Mouse (Mus musculus) induced T-regulatory cell, adult 2 months (primary cell): ENCODE measurements at regions not wholly inside any gene's neighbourhood (a gene's known extent, or its start where the extent isn't known, plus 50 kb on each side); places are given as distances from the start of the nearest gene placed in this dataset.

Experiments used
- DNase-seq: peaks from one replicate; pipeline ENCODE4 v3.0.0-alpha.2; 2012; ENCODE audit warnings: low read depth

DNA sequence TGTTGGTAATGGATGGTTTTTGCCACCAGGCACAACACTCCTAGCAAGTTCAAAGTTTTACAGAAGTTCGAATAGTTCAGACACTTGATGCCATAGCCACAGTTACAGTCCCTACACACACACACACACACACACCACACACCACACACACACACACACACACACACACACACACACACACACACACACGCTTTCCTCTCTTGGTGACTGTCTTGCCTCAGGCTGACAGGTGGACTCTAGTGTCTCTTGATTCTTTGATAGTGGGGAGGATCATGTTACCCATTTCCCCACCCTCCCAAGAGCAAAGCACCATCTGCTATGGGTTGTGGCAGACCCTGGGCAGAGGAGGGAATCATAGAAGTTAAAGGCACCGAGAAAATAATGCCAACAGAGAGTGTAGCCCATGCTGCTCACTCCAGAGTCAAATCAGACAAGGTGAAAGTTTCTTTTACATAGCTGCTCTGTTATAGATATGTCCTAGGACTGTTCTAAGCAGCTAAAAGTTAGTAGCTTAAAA is 75.9 kb downstream of the Klhl25 start:
- no peak for DNase-seq

DNA sequence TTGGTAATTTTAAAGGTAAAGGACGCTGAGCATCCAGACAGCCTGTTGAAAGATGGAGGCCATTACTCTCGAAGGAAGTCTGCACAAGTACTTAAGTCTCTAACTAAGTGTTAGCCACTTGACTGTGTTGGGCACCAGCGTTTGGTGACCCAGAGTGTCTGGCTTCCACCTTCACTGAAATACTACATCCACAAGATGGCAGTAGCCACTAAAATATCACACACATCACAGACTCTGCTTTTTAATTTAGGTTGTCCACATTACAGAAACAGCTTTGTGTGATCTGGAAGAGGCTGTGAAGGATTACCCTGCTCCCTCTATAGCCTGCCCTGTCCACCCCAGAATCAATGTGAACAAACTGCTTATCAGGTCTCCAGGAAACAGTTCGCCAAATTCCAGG is 79.4 kb downstream of the Klhl25 start:
- DNase-seq, result peak; percentile 64

DNA sequence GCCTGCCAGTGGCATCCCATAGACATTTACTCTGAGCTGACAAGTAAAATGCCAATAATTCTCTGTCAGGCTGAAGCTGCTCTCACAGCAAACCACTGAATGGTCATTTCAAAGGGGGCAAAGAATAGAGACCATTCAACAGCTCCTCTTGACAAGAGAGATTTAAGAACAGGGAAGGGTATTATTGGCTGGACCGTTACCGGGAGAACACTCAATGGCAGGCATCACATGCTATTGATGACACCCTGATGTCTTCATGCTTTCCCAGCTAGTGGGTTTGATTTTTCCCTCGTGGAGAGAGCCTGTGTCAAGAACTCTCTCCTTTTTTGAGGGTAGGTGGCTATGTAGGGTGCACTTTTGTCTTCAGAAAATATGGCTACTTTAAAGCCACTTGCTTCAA is 95.7 kb downstream of the Klhl25 start:
- no peak for DNase-seq

DNA sequence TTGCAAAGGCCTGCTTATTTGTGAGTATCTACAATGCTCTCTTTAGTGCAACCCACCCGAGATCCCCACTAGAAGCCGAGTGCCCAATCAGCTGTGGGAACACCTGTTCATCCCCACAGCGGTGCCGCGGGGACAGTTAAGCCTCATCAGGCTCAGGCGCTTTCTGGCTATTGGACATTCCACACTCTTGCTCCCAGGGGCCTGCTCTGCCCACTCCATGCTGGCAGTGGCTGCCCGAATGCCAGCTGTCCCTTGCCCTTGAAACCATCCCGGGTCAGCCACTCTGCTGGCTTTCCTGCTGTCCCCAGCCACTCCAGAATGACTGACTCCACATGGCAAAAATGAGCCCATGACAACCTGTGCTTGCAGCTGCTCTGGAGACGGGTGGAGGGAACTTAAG is 107.6 kb downstream of the Klhl25 start:
- no peak for DNase-seq

DNA sequence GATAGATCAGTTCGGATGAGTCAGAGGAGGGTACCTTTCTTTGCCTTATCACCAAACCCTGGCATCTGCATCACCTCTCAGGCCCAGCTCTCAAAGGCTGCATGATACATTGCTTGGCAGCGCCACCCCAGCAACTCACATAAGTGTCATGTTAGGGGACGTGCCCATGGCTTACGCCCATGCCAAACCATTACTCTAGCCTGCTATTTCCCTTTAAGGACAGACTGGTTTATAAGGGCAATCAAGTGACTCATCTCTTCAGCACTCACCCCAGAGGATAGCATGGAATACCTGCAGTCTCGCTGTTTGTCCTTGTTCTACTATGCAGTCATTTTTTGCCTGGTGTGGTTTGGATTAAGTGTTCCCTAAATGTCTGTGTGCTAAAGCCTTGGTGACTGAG is 109.3 kb downstream of the Klhl25 start:
- no peak for DNase-seq

DNA sequence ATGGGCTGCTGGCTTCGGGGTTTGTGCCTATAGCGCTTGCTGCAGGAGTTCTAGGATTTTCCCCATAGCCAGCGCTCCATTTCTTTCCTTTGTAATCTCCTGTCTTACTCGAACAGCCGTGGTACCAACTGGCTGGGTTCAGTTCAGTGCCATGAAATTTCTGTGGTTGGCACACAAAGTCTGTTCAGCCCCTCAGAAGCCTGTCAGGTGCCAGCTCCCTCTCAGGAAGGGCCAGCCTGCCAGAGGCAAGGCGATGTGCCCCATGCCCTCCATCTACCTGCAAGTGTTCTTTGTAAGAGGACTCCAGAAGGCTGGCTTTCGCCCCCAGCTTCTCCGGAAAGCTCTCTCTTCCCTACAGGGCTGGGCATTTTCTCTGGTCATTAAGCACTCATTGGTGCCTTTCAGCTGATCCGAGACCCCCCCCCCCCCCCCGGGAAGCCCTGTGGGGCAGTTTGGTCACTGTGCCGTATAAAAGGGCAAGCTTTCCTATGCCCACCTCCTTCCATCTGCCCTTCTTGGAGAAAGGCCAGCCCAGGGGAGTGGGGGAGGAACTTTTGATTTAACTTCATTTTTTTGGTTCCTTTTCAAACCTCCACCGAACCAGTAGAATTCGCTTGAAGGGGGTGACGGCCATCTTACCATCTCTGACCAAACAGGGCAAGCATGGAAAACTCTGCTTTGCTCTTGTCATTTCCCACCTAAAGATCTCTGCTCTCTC is 112.0 kb downstream of the Klhl25 start:
- no peak for DNase-seq

DNA sequence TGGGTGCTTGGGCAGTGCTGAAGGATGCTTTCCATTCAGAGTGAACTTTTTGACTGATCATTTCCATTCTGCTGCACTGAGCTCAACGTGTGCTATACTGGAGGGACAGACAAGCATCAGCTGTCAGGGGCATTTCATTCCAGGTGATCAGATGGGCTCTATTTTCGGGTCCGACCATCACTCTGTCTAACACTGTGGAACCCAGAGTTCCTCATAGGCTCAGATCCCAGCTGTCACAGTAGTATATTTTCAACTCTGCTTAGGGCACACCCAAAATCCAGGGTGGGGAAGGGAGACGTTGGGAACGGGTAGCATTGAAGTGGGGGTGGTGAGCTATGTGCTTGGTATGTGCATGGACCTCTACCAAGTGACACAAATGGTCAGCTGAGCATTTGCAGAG is 120.1 kb downstream of the Klhl25 start:
- DNase-seq, result no peak

DNA sequence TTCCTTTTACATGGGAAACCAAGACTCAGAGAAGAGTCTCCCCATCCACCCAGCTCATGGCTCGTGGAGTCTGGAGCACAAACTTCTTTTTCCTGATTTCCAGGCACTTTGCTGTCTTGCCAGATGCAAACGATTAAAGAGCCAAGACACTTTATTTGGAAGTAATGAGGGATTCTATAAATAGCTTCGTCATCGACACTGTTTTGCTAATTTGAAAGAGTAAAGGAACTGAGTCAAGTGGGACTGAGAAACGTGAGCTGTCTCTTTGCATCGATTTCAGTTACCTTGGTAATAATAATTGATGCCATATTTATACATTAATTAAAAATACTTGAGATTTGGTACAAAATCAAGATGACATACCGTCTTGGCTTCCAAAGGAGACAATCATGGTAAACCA is 122.8 kb downstream of the Klhl25 start:
- no peak for DNase-seq

DNA sequence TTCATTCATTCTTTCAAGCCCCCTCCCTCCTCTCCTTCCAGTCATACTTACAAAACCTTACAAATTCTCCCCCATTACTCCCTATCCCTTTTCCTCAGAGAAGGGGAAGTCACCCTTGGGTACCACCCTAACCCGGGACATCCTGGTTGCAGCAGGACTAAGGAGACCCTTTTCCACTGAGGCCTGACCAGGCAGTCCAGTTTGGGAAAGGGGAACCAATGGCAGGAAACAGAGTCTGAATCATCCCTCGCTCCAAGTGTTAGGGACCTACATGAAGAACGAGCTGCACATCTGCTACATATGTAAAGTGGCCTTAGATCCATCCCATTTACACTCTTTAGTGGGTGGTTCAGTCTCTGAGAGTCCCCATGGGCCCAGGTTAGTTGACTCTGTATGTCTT is 123.6 kb downstream of the Klhl25 start:
- no peak for DNase-seq

DNA sequence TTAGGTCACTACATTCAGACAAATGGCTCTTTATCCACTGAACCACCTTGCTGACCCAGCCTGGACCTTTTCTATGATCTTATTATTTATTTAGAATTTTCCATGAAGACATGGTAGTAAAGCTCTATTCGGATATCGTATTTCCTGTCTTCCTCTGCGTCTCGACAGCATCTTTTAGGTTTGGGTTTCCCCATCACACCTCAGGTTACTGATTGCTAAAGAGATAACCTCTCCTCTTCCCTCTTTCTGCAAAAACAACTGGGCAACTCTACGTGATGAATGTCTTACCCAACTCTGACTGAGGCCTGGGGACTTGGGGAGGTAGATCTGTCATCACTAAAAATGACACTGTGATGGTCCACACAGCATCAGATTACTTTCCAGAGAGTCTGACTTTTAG is 133.4 kb downstream of the Klhl25 start:
- DNase-seq, result peak; percentile 27

DNA sequence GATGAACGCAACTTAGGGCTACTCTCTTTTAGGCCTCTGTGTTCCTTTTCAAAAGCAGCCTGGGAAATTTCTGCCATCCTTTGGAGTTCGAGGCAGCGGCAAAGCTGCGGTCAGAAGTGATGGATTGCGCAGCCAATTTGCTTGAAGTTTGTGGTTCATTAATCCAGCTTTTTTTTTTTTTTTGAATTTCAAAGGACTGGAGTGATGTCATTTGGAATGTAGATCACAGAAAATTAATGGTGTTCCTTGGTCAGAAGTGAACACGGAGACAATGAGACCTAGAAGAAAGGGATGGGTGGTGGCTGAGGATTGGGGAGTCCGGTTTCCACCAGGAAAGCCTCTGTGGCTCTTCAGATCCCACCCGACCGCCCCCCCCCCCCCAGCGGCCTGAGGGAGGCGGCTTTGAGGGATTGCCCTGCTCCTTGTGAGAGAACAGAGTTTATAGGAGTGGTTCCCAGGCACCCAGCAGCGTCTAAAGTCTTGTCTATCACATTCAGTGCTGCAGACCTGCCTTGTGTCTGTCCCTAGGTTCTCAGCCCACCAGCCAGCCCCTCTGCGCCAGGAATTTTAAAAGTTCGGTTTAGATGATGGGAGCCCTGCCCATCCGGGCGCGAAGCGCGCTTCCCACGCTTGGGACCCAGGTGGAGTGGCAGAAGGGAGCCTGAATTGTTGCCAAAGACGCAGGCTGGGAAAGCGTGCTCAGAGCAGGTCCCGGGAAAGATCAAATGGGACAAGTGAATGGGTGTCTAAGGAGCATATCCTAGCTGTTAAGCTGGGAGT is 135.1 kb downstream of the Klhl25 start:
- DNase-seq, result no peak

DNA sequence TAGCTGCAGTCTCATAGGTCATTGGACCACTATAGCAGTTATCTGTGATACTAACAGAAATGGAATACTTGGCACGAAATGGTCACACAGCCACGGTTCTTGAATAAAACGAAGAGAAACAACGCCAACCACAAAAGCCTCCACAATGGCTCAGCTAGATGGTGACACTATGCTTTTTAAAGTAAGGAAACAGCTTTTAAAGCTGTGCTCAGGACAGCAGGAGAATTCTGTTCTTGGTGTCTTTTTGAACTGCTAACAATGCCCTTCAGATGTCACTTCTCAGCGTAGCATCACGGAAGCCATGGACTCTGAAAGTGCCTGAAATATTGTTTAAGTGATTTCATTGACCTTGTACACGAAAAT is 135.7 kb downstream of the Klhl25 start:
- DNase-seq, result no peak

DNA sequence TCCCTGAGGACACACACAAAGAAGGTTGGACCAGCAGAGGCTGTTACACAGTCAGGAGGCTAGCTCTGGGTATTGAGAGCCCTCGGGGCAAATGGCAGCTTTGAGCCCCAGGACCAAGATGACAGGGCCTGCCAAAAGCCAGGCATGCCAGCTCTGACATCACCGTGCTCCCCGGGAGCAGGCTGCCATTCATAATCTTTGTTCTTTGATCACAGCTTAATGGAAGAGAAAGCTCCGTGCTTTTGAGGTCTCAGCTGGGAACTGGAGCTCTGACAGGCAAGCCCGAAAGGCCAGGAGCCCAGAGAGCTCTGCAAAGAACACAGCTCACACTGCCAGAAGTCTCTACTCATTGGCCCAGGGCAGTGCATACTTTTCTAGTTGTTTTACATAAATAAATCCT is 150.7 kb downstream of the Klhl25 start:
- no peak for DNase-seq

DNA sequence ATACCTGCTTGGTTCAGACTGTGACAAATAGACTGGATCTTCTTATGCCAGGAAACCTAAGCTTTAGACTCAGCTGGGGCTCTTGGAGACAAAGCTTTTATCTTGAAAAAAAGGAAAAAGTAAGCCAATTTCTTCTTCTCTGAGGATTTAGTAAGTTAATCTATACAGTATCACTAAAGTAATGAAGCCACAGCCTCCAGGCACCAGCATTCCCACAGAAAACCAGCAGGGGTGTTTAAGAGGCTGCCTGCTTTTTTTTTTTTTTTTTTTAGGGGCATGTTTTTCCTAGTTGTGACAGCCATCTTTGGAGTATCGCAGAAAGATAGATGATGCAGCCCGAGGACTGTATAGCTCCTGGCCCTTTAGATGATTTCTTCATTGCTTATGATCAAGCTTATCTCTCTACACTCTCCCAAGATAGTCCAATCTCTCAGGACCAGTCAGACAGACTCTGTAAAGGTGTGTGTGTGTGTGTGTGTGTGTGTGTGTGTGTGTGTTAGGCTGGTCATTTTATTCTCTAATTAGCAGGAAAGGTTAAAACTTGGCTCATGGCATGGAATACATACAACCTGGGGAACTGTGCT is 151.3 kb downstream of the Klhl25 start:
- DNase-seq, result no peak

DNA sequence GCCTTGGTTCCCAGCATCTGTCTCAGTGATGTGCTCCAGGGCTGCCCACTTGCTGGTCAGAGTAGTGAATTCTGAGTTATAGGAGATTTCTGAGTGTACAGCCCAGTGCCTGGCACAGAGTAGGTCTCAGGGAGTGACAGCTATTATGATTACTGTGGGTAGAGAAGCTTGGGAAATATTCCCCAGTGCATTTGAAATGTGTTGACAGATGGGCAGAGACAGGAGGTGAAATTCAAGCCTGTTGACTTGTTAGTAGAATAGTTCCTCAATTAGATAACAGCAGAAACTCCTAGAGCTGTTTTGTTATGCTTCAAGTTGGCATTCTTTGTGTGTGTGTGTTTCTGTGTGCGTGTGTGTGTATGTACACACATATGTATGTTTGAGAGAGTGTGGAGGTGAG is 152.9 kb downstream of the Klhl25 start:
- DNase-seq, result no peak

DNA sequence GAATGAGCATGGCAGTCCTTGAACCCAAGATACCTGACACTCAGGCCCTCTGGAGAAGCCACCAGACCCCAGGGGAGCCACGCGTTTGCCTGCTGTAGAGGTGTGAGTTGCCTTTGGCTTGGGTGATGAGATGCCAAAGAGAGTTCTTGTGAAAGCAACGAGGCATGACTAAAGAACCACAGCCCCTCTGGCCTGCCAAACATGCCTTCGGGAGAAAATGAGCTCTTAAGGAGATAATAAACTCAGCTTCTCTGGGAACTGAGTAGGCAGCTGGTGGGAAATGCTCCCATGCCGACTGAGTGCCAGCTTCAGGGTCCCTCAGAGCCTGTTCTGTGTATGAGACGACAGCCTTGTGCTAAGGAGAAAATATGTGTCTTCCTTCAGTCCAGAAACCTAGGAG is 160.1 kb downstream of the Klhl25 start:
- no peak for DNase-seq

DNA sequence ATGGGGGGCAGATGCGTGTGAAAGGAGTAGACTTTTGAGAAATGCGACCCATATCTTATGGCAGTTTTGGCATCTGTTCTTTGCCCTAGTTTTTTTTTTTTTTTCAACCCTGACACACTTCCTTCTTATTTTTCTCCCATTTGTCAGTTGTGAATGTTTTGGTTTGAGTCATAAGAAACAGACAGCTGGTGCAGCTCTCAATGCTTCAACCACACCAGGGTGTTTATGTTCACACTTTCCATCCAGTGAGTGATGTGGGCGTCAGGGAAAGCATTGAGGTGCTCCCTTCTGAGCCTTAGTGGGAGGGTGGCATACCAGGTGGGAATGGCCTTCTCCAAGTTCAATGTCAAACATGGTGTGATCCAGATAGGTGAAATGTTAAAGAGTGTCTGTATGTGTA is 181.9 kb upstream of the Agbl1 start:
- DNase-seq, result peak; percentile 12

DNA sequence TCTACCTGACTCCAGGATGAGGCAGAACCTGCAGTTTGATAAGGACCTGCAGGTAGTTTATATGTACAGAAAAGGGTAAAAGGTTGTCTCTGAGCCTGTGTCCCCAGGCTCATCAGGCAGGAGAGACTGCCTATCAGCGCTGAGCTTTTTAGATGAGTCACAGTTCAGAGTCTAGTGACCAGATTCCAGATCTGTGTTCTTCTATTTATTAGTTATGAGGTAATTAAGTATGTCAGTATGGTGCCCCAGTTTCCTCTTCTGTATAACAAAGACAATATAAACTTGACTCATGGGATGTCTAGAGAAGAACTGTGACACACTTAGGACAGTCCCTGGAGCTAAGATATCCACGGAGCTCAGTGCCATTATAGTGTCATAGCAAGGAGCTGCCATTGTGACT is 180.3 kb upstream of the Agbl1 start:
- no peak for DNase-seq

DNA sequence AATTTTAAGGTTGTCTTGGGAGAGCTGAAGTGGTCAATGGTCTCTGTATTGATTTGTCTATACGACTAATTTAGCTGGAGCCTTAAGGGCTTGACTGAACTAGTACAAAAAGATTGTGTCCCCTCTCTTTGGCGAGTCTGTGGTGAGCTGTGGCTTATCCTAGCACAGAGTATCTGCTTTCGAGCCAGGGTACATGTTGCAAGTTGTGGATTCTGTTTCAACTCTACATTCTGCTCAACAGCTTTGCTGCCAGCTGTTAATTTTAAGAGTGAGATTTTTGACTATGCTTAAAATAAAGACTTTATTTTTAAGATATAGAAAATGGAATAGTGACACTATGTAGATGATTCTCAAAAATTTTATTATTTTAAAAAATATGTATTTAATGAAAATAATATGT is 175.8 kb upstream of the Agbl1 start:
- no peak for DNase-seq

DNA sequence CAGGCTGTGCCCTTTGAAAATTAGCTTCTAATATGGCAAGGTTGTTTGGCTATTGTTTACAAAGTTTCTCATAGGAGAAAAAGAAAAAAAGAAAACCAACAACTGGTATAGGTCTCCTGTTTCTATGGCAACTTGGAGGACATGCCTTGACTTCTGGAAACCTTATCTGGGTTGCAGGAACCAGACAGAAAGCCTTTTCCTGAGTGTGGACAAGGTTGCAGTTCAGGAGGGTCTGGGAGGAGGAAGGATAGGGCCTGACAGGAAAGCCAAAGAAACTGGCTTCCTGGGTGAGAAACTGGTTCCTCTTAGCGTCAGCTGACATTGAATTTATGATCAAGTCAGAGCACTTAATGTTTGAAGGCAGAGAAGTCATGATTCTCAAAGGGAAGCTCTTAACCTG is 130.5 kb upstream of the Agbl1 start:
- DNase-seq, result no peak

DNA sequence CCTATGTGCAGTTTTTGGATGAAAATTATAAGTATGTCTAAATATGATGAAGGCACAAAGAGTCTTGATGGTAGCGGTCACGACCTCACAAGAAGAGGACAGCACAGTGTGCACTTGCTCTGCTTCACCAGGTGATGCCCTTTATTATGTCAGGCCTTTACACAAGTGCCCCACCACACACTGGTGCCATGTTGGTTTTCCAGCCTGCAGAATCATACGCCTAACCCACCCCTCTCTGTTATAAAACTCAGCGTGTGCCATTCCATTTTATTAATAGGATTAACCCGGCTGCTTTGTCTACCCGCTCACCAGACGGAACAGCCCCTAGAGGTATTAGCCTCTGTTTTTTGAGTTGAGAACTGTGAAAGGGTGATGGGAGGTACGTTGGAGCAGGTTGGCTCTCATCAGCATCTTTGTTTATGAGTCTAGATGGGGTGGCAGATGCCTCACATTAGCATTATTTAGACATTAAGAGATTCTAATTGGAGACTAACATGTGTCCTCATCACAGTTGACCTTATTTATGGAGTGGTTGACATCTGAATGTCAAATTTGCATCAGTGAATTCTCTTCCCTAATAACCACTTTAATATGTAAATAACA is 108.3 kb upstream of the Agbl1 start:
- no peak for DNase-seq

DNA sequence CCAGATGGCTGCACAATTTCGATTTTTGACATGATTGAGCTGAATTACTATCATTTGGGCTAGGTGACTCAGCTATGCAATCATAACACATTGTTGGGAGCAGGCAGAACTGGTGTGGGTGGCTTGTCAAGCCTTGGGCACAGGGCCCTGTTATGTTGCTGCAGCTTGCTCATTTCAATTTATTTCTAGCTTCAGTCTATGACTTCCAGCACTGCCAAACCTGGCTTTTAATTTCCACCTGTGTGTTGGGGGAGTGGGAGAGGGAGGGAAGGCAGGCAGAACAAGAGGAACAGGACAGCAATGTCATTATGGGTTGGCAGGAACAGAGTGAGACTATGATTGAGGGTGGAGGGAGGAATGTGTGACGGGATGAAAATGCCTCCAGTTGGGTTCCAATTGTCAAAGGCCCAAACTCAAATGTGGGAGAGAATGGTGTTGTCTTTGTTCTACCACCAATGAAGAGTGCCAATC is 102.0 kb upstream of the Agbl1 start:
- no peak for DNase-seq

DNA sequence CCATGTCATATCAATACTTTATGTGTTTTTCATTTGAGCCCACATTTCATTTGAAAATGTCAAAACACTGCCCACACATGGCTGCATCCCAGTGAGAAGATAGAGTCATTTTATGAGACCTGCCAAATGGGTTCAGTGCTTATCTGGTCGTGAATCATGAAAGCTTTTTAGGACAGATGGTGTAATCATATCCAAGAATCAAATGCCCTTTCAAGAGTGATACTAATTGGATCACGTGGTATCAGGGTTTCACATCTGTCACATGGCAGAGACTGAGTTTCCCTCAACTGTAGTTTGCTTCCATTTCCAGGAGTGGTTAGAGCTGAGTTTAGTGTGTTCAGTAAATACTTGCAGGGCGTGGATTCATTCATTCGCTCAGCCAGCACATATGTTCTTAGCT is 87.2 kb upstream of the Agbl1 start:
- no peak for DNase-seq
